Mouse (Mus musculus) retina, adult 2 months (tissue): ENCODE measurements around the gene Lrrtm4.

ENCODE experiments used
- DNase-seq: peaks from one replicate; pipeline ENCODE4 v3.0.0-alpha.2; 2012; ENCODE audit warnings: low read depth, low spot score

The Lrrtm4 gene

GRCm38 (mm10) chr6:80720468-80720867, 701.8 kb downstream of the Lrrtm4 start:
- DNase-seq, result no peak

- no peak for DNase-seq
Observed at GRCm38 (mm10) chr6:80733416-80733815, 714.7 kb downstream of the Lrrtm4 start.

- DNase-seq, result no peak
Observed at GRCm38 (mm10) chr6:80750769-80751168, 732.1 kb downstream of the Lrrtm4 start.

- no peak for DNase-seq
Observed at GRCm38 (mm10) chr6:80760641-80761204, 742.0 kb downstream of the Lrrtm4 start.

- DNase-seq, result no peak
Observed at GRCm38 (mm10) chr6:80786282-80786681, 767.6 kb downstream of the Lrrtm4 start.

GRCm38 (mm10) chr6:80823753-80824152, 805.1 kb downstream of the Lrrtm4 start:
- DNase-seq, result no peak

GRCm38 (mm10) chr6:80839784-80840183, 821.1 kb downstream of the Lrrtm4 start:
- DNase-seq, result no peak

GRCm38 (mm10) chr6:80845294-80845693, 826.6 kb downstream of the Lrrtm4 start:
- no peak for DNase-seq

GRCm38 (mm10) chr6:80856910-80857543, 838.4 kb downstream of the Lrrtm4 start:
- no peak for DNase-seq
